Mouse (Mus musculus) embryonic facial prominence, embryonic 14.5 days (tissue): ENCODE results near the gene Abr. TPM values are rescaled to one million over a fixed set of nuclear protein-coding genes. Genes with fewer than 3 reads are reported as not detected.

Source experiments
- ATAC-seq: fragments of 200-750 bp; cut with Nextera tagmentation; 2 replicates; pipeline ENCODE4 v1.8.0; 2017; ENCODE audit warnings: low read depth, moderate number of reproducible peaks, moderate TSS enrichment
- DNase-seq: peaks from one replicate; pipeline ENCODE4 v3.0.0-alpha.2; 2015; ENCODE audit warnings: low spot score
- H3K27ac ChIP-seq: fragments of 300-500 bp; sonication (generic); replicated peaks from 2 replicates; pipeline ENCODE4 v1.5.1; 2014; ENCODE audit warnings: low read depth, mild to moderate bottlenecking, low read length, moderate library complexity
- H3K27me3 ChIP-seq: fragments of 300-500 bp; sonication (generic); replicated peaks from 2 replicates; pipeline ENCODE4 v1.6.1; 2014; ENCODE audit warnings: low read length; ENCODE audit not compliant: control insufficient read depth, insufficient read depth
- H3K36me3 ChIP-seq: fragments of 300-500 bp; sonication (generic); 2 replicates; pipeline ENCODE4 v1.6.1; 2014; ENCODE audit warnings: low read length, mixed read lengths; ENCODE audit not compliant: control insufficient read depth, insufficient read depth
- H3K4me1 ChIP-seq: fragments of 300-500 bp; sonication (generic); 2 replicates; pipeline ENCODE4 v1.6.1; 2014; ENCODE audit warnings: antibody characterized with exemption, low read length; ENCODE audit not compliant: control insufficient read depth, insufficient read depth
- H3K4me2 ChIP-seq: fragments of 300-500 bp; sonication (generic); 2 replicates; pipeline ENCODE4 v1.6.1; 2014; ENCODE audit warnings: low read depth, mild to moderate bottlenecking, low read length, moderate library complexity, mixed read lengths
- H3K4me3 ChIP-seq: fragments of 300-500 bp; sonication (generic); 2 replicates; pipeline ENCODE4 v1.5.1; 2014; ENCODE audit warnings: low read depth, mild to moderate bottlenecking, low read length
- H3K9ac ChIP-seq: fragments of 300-500 bp; sonication (generic); 2 replicates; pipeline ENCODE4 v1.6.1; 2014; ENCODE audit warnings: low read depth, mild to moderate bottlenecking, low read length, moderate library complexity, mixed read lengths
- H3K9me3 ChIP-seq: fragments of 300-500 bp; sonication (generic); 2 replicates; pipeline ENCODE4 v1.6.1; 2016; ENCODE audit warnings: low read length; ENCODE audit not compliant: control insufficient read depth
- WGBS: fragments of 180-500 bp; shearing (Covaris S2); extraction: QIAGEN DNeasy Blood & Tissue Kit; methylation state at CpG from one replicate; pipeline ENCODE4 v1.1.7; 2014; 5-methylcytosine and 5-hydroxymethylcytosine counted together
- polyA plus RNA-seq: library from polyadenylated mRNA; unstranded; fragments of >200 nt; fragmentation: Nextera tagmentation; extraction: Ambion mirVana; gene quantifications from 2 replicates; pipeline ENCODE4 v1.2.1, GENCODE M21; 2014

Gene Abr
- polyA plus RNA-seq, 1 experiment from 2014 or later = 35.3 TPM

- DNase-seq (peak; percentile 79), ATAC-seq (peak; percentile 80)
- Histone ChIP-seq H3K27me3 (0 out of 2 replicates have a peak, but pooled peaks cover 4% of the 10 kb centered on the region), H3K4me1 (peaks cover 33% of the 10 kb centered on the region), H3K4me3 (peak overlapping the region; percentile 70), H3K4me2 (peak overlapping the region; percentile 97), H3K36me3 (no peaks in the 10 kb centered on the region), H3K9me3 (no peaks in the 10 kb centered on the region), H3K27ac (no peak overlapping the region), H3K9ac (peak overlapping the region; percentile 77)
- under 1% methylated on average over 42 of the region's 66 CpGs for WGBS
Measured at GRCm38 (mm10) chr11:76570741-76571612, 51.1 kb downstream of the Abr start.

GRCm38 (mm10) chr11:76570201-76570731 is 51.8 kb downstream of the Abr start:
- ATAC-seq (no peak), DNase-seq (no peak)
- H3K4me3 ChIP-seq = peak overlapping the region; percentile 70
- 0 out of 2 replicates have a peak, but pooled peaks cover 4% of the 10 kb centered on the region for H3K27me3 ChIP-seq
- WGBS = 11% methylated on average over 10 of the region's 10 CpGs
- H3K27ac ChIP-seq = no peak overlapping the region
- peaks cover 38% of the 10 kb centered on the region for H3K4me1 ChIP-seq
- H3K36me3 ChIP-seq = no peaks in the 10 kb centered on the region
- H3K9ac ChIP-seq = peak overlapping the region; percentile 77
- H3K9me3 ChIP-seq = no peaks in the 10 kb centered on the region
- H3K4me2 ChIP-seq = peak overlapping the region; percentile 97

- H3K27me3 ChIP-seq = 0 out of 2 replicates have a peak, but pooled peaks cover 4% of the 10 kb centered on the region
- no peak overlapping the region for H3K27ac ChIP-seq
- H3K4me1 ChIP-seq = peaks cover 38% of the 10 kb centered on the region
- DNase-seq (no peak), ATAC-seq (no peak)
- WGBS = 37% methylated on average over 3 of the region's 3 CpGs
- H3K9ac ChIP-seq = peak overlapping the region; percentile 39; the same call in 1 of the 2 replicates
- no peak overlapping the region; the same call in 1 of the 2 replicates for H3K4me3 ChIP-seq
- no peaks in the 10 kb centered on the region for H3K36me3 ChIP-seq
- H3K4me2 ChIP-seq = peak overlapping the region; percentile 97
- H3K9me3 ChIP-seq = no peaks in the 10 kb centered on the region
Measured at GRCm38 (mm10) chr11:76569436-76569835, 52.7 kb downstream of the Abr start.

- H3K4me2 ChIP-seq = no peak overlapping the region
- H3K27me3 ChIP-seq = 0 out of 2 replicates have a peak, but pooled peaks cover 4% of the 10 kb centered on the region
- ATAC-seq = peak; percentile 61; the same call in 1 of the 2 replicates
- H3K4me3 ChIP-seq = no peak overlapping the region
- H3K9me3 ChIP-seq = no peaks in the 10 kb centered on the region
- no peaks in the 10 kb centered on the region for H3K36me3 ChIP-seq
- H3K27ac ChIP-seq = no peak overlapping the region
- DNase-seq = peak; percentile 85
- no peak overlapping the region for H3K9ac ChIP-seq
- peaks cover 38% of the 10 kb centered on the region for H3K4me1 ChIP-seq
- 19% methylated on average over 3 of the region's 3 CpGs for WGBS
Measured at GRCm38 (mm10) chr11:76566081-76566480, 56.0 kb downstream of the Abr start.

- peaks cover 20% of the 10 kb centered on the region for H3K4me1 ChIP-seq
- H3K4me3 ChIP-seq = no peak overlapping the region
- no peaks in the 10 kb centered on the region for H3K27me3 ChIP-seq
- DNase-seq = no peak
- ATAC-seq = no peak
- no peak overlapping the region for H3K4me2 ChIP-seq
- no peak overlapping the region for H3K27ac ChIP-seq
- no peaks in the 10 kb centered on the region for H3K9me3 ChIP-seq
- H3K36me3 ChIP-seq = 0 out of 2 replicates have a peak, but pooled peaks cover 10% of the 10 kb centered on the region
- H3K9ac ChIP-seq = no peak overlapping the region
- 41% methylated on average over 3 of the region's 3 CpGs for WGBS
Measured at GRCm38 (mm10) chr11:76562584-76562983, 59.5 kb downstream of the Abr start.

- WGBS = 42% methylated on average over 4 of the region's 4 CpGs
- Histone ChIP-seq H3K4me2 (no peak overlapping the region), H3K27me3 (no peaks in the 10 kb centered on the region), H3K9me3 (no peaks in the 10 kb centered on the region), H3K4me3 (no peak overlapping the region), H3K27ac (no peak overlapping the region), H3K36me3 (0 out of 2 replicates have a peak, but pooled peaks cover 10% of the 10 kb centered on the region), H3K4me1 (peaks cover 16% of the 10 kb centered on the region), H3K9ac (no peak overlapping the region)
- no peak for ATAC-seq
- DNase-seq = no peak
Measured at GRCm38 (mm10) chr11:76562165-76562564, 59.9 kb downstream of the Abr start.

- no peak overlapping the region for H3K4me3 ChIP-seq
- no peak for ATAC-seq
- 0 out of 2 replicates have a peak, but pooled peaks cover 10% of the 10 kb centered on the region for H3K36me3 ChIP-seq
- 72% methylated on average over 4 of the region's 4 CpGs for WGBS
- H3K4me2 ChIP-seq = no peak overlapping the region
- H3K4me1 ChIP-seq = no peaks in the 10 kb centered on the region
- no peak for DNase-seq
- no peaks in the 10 kb centered on the region for H3K9me3 ChIP-seq
- H3K27me3 ChIP-seq = no peaks in the 10 kb centered on the region
- H3K9ac ChIP-seq = no peak overlapping the region
- no peak overlapping the region for H3K27ac ChIP-seq
Measured at GRCm38 (mm10) chr11:76557837-76558236, 64.3 kb downstream of the Abr start.

GRCm38 (mm10) chr11:76548153-76548721 is 73.9 kb downstream of the Abr start:
- H3K9ac ChIP-seq = no peak overlapping the region
- no peak overlapping the region for H3K27ac ChIP-seq
- 84% methylated on average over 4 of the region's 4 CpGs for WGBS
- no peaks in the 10 kb centered on the region for H3K4me1 ChIP-seq
- ATAC-seq (no peak), DNase-seq (no peak)
- H3K9me3 ChIP-seq = no peaks in the 10 kb centered on the region
- H3K4me2 ChIP-seq = no peak overlapping the region
- no peaks in the 10 kb centered on the region for H3K27me3 ChIP-seq
- H3K36me3 ChIP-seq = no peaks in the 10 kb centered on the region
- H3K4me3 ChIP-seq = no peak overlapping the region
